Mouse (Mus musculus): ENCODE results near the gene Gcm1. TPM values are rescaled to one million over a fixed set of nuclear protein-coding genes. Genes with fewer than 3 reads are reported as not detected.
"Not testable (repeated sequence)": the region's sequence is repeated elsewhere in the genome, so short reads cannot be mapped to it uniquely, and the experiment has no call there.

The Gcm1 gene
- polyA plus RNA-seq, 1 experiment from 2014 or later = 0.21 TPM

- H3K36me3 ChIP-seq = no peaks in the 10 kb centered on the region
- 0 out of 2 replicates have a peak, but pooled peaks cover 5% of the 10 kb centered on the region for H3K4me1 ChIP-seq (replicated peaks)
- H3K27ac ChIP-seq = no peak overlapping the region
- no peaks in the 10 kb centered on the region for H3K27me3 ChIP-seq (ENCODE audit: insufficient read depth, poor library complexity, severe bottlenecking)
- WGBS = 88% methylated on average over 16 of the region's 16 CpGs
- H3K9me3 ChIP-seq = no peaks in the 10 kb centered on the region
- H3K4me3 ChIP-seq = no peak overlapping the region
- no peak for DNase-seq (ENCODE audit: low spot score)
Observed at GRCm38 (mm10) chr9:78059525-78060120, 7.9 kb downstream of the Gcm1 start.

- H3K9me3 ChIP-seq = no peaks in the 10 kb centered on the region
- no peaks in the 10 kb centered on the region for H3K27me3 ChIP-seq (ENCODE audit: insufficient read depth, poor library complexity, severe bottlenecking)
- no peaks in the 10 kb centered on the region for H3K36me3 ChIP-seq
- H3K4me1 ChIP-seq (replicated peaks) = 0 out of 2 replicates have a peak, but pooled peaks cover 6% of the 10 kb centered on the region
- H3K27ac ChIP-seq = no peak overlapping the region
- WGBS = 71% methylated on average over 9 of the region's 9 CpGs
- H3K4me3 ChIP-seq = no peak overlapping the region
- no peak for DNase-seq (ENCODE audit: low spot score)
Observed at GRCm38 (mm10) chr9:78062392-78062791, 10.7 kb downstream of the Gcm1 start.

- no peaks in the 10 kb centered on the region for H3K27me3 ChIP-seq (ENCODE audit: insufficient read depth, poor library complexity, severe bottlenecking)
- WGBS = 67% methylated on average over 10 of the region's 10 CpGs
- 0 out of 2 replicates have a peak, but pooled peaks cover 6% of the 10 kb centered on the region for H3K4me1 ChIP-seq (replicated peaks)
- no peaks in the 10 kb centered on the region for H3K9me3 ChIP-seq
- no peak for DNase-seq (ENCODE audit: low spot score)
- H3K4me3 ChIP-seq = no peak overlapping the region
- no peaks in the 10 kb centered on the region for H3K36me3 ChIP-seq
- H3K27ac ChIP-seq = no peak overlapping the region
Observed at GRCm38 (mm10) chr9:78064121-78064520, 12.4 kb downstream of the Gcm1 start.

GRCm38 (mm10) chr9:78070496-78070895 lies 18.8 kb downstream of the Gcm1 start:
- 84% methylated on average over 5 of the region's 5 CpGs for WGBS
- DNase-seq (ENCODE audit: low spot score) = no peak
- no peaks in the 10 kb centered on the region for H3K4me1 ChIP-seq (replicated peaks)

GRCm38 (mm10) chr9:78071626-78072025 lies 19.9 kb downstream of the Gcm1 start:
- WGBS = 91% methylated on average over 4 of the region's 4 CpGs
- Histone ChIP-seq H3K9me3 (no peaks in the 10 kb centered on the region), H3K4me1 (replicated peaks) (no peaks in the 10 kb centered on the region), H3K4me3 (no peak overlapping the region), H3K27ac (no peak overlapping the region), H3K36me3 (no peaks in the 10 kb centered on the region), H3K27me3 (ENCODE audit: insufficient read depth, poor library complexity, severe bottlenecking) (no peaks in the 10 kb centered on the region)
- no peak for DNase-seq (ENCODE audit: low spot score)

More at GRCm38 (mm10) chr9:78070496-78070895, 18.8 kb downstream of the Gcm1 start:
- no peak overlapping the region for H3K27ac ChIP-seq
- H3K9me3 ChIP-seq = no peaks in the 10 kb centered on the region
- H3K36me3 ChIP-seq = no peaks in the 10 kb centered on the region
- no peak overlapping the region for H3K4me3 ChIP-seq
- no peaks in the 10 kb centered on the region for H3K27me3 ChIP-seq (ENCODE audit: insufficient read depth, poor library complexity, severe bottlenecking)

- not testable (repeated sequence) for DNase-seq (ENCODE audit: low spot score)
- 94% methylated on average over 3 of the region's 3 CpGs for WGBS
Observed at GRCm38 (mm10) chr9:78073291-78073690, 21.6 kb downstream of the Gcm1 start.

GRCm38 (mm10) chr9:78073713-78074340 lies 22.1 kb downstream of the Gcm1 start:
- Histone ChIP-seq H3K9me3 (no peaks in the 10 kb centered on the region), H3K27me3 (ENCODE audit: insufficient read depth, poor library complexity, severe bottlenecking) (no peaks in the 10 kb centered on the region), H3K4me3 (no peak overlapping the region), H3K27ac (no peak overlapping the region), H3K4me1 (replicated peaks) (no peaks in the 10 kb centered on the region), H3K36me3 (no peaks in the 10 kb centered on the region)
- whole genome bisulfite sequencing = 90% methylated on average over 13 of the region's 13 CpGs
- DNase-seq (ENCODE audit: low spot score) = no peak

More at GRCm38 (mm10) chr9:78073291-78073690, 21.6 kb downstream of the Gcm1 start:
- H3K27ac ChIP-seq; H3K4me3 ChIP-seq; H3K9me3 ChIP-seq; H3K4me1 ChIP-seq (replicated peaks); H3K36me3 ChIP-seq; H3K27me3 ChIP-seq (ENCODE audit: insufficient read depth, poor library complexity, severe bottlenecking): not testable (repeated sequence)

GRCm38 (mm10) chr9:78075256-78075655 lies 23.5 kb downstream of the Gcm1 start:
- H3K4me3 ChIP-seq = no peak overlapping the region
- H3K27ac ChIP-seq = no peak overlapping the region
- no peaks in the 10 kb centered on the region for H3K36me3 ChIP-seq
- 93% methylated on average over 3 of the region's 3 CpGs for WGBS
- H3K9me3 ChIP-seq = no peaks in the 10 kb centered on the region
- H3K4me1 ChIP-seq (replicated peaks) = no peaks in the 10 kb centered on the region
- DNase-seq (ENCODE audit: low spot score) = no peak
- no peaks in the 10 kb centered on the region for H3K27me3 ChIP-seq (ENCODE audit: insufficient read depth, poor library complexity, severe bottlenecking)

- H3K36me3 ChIP-seq = peaks cover 16% of the 10 kb centered on the region
- no peak for DNase-seq (ENCODE audit: low spot score)
Observed at GRCm38 (mm10) chr9:78078240-78078639, 26.5 kb downstream of the Gcm1 start.

GRCm38 (mm10) chr9:78081835-78082234 lies 30.1 kb downstream of the Gcm1 start:
- Histone ChIP-seq H3K9me3 (no peaks in the 10 kb centered on the region), H3K27me3 (ENCODE audit: insufficient read depth, poor library complexity, severe bottlenecking) (no peaks in the 10 kb centered on the region), H3K36me3 (peaks cover 50% of the 10 kb centered on the region), H3K4me1 (replicated peaks) (no peaks in the 10 kb centered on the region), H3K27ac (no peak overlapping the region), H3K4me3 (no peak overlapping the region)
- no peak for DNase-seq (ENCODE audit: low spot score)
- WGBS = 65% methylated on average over 7 of the region's 7 CpGs

More at GRCm38 (mm10) chr9:78078240-78078639, 26.5 kb downstream of the Gcm1 start:
- WGBS = 40% methylated on average over 2 of the region's 2 CpGs
- H3K9me3 ChIP-seq = no peaks in the 10 kb centered on the region
- no peaks in the 10 kb centered on the region for H3K27me3 ChIP-seq (ENCODE audit: insufficient read depth, poor library complexity, severe bottlenecking)
- no peaks in the 10 kb centered on the region for H3K4me1 ChIP-seq (replicated peaks)
- no peak overlapping the region for H3K4me3 ChIP-seq
- no peak overlapping the region for H3K27ac ChIP-seq

- no peaks in the 10 kb centered on the region for H3K27me3 ChIP-seq (ENCODE audit: insufficient read depth, poor library complexity, severe bottlenecking)
- no peak overlapping the region for H3K4me3 ChIP-seq
- no peaks in the 10 kb centered on the region for H3K9me3 ChIP-seq
- no peak for DNase-seq (ENCODE audit: low spot score)
- peaks cover 65% of the 10 kb centered on the region for H3K36me3 ChIP-seq
- 89% methylated on average over 4 of the region's 4 CpGs for WGBS
- H3K4me1 ChIP-seq (replicated peaks) = no peaks in the 10 kb centered on the region
- H3K27ac ChIP-seq = no peak overlapping the region
Observed at GRCm38 (mm10) chr9:78084341-78084740, 32.6 kb downstream of the Gcm1 start.

- Histone ChIP-seq H3K4me3 (no peak overlapping the region), H3K9me3 (no peaks in the 10 kb centered on the region), H3K4me1 (replicated peaks) (no peaks in the 10 kb centered on the region), H3K36me3 (peaks cover 65% of the 10 kb centered on the region), H3K27me3 (ENCODE audit: insufficient read depth, poor library complexity, severe bottlenecking) (no peaks in the 10 kb centered on the region), H3K27ac (no peak overlapping the region)
- WGBS = 89% methylated on average over 14 of the region's 14 CpGs
- DNase-seq (ENCODE audit: low spot score) = no peak
Observed at GRCm38 (mm10) chr9:78085722-78086287, 34.1 kb downstream of the Gcm1 start.

GRCm38 (mm10) chr9:78087751-78088150 lies 36.0 kb downstream of the Gcm1 start:
- no peak overlapping the region for H3K27ac ChIP-seq
- no peaks in the 10 kb centered on the region for H3K4me1 ChIP-seq (replicated peaks)
- no peak overlapping the region for H3K4me3 ChIP-seq
- WGBS = 91% methylated on average over 9 of the region's 9 CpGs
- H3K36me3 ChIP-seq = peaks cover 55% of the 10 kb centered on the region
- no peaks in the 10 kb centered on the region for H3K9me3 ChIP-seq
- no peak for DNase-seq (ENCODE audit: low spot score)
- no peaks in the 10 kb centered on the region for H3K27me3 ChIP-seq (ENCODE audit: insufficient read depth, poor library complexity, severe bottlenecking)
